Mouse (Mus musculus) ES-E14 (cell line): ENCODE results near the gene Reep3. TPM values are rescaled to one million over a fixed set of nuclear protein-coding genes. Genes with fewer than 3 reads are reported as not detected.

ENCODE experiments used
- DNase-seq: peaks from one replicate; pipeline ENCODE4 v3.0.0-alpha.2; 2013; ENCODE audit warnings: low read depth, low spot score
- H3K27ac ChIP-seq: 2 replicates; pipeline ENCODE4 v1.5.1; 2012; ENCODE audit warnings: low read depth, mild to moderate bottlenecking, low read length, moderate library complexity, mixed read lengths; ENCODE audit not compliant: poor library complexity, insufficient read depth, severe bottlenecking
- H3K36me3 ChIP-seq: 2 replicates; pipeline ENCODE4 v1.6.1; 2012; ENCODE audit warnings: mild to moderate bottlenecking, low read length, moderate library complexity, mixed read lengths; ENCODE audit not compliant: control insufficient read depth, poor library complexity, insufficient read depth, severe bottlenecking
- H3K4me1 ChIP-seq, 2 experiments: fragments of 150-350 bp in 1 of 2; sonication (generic) in 1 of 2; 2 replicates each; pipeline ENCODE4 v1.6.1; 2012; ENCODE audit warnings: low read length in 2 of 2, mild to moderate bottlenecking in 1 of 2, mixed read lengths in 1 of 2; ENCODE audit not compliant: control insufficient read depth in 2 of 2, insufficient read depth in 2 of 2, poor library complexity in 1 of 2
- H3K4me3 ChIP-seq, 2 experiments: fragments of 150-350 bp in 1 of 2; sonication (generic) in 1 of 2; 2 replicates each; pipeline ENCODE4 v1.5.1; 2012; ENCODE audit warnings: low read length in 2 of 2, low read depth in 1 of 2, mild to moderate bottlenecking in 1 of 2, mixed read lengths in 1 of 2; ENCODE audit not compliant: insufficient read depth in 1 of 2, poor library complexity in 1 of 2, severe bottlenecking in 1 of 2
- H3K9ac ChIP-seq: 2 replicates; pipeline ENCODE4 v1.6.1; 2012; ENCODE audit warnings: low read depth, mild to moderate bottlenecking, low read length, mixed read lengths; ENCODE audit not compliant: poor library complexity, insufficient read depth, severe bottlenecking
- H3K9me3 ChIP-seq: fragments of 150-350 bp; sonication (generic); 2 replicates; pipeline ENCODE4 v1.6.1; 2012; ENCODE audit warnings: low read depth, mild to moderate bottlenecking, low read length; ENCODE audit not compliant: control insufficient read depth, insufficient read depth
- CHD2 ChIP-seq: IDR thresholded peaks from 2 replicates; pipeline ENCODE4 v1.6.1; 2014; ENCODE audit warnings: mild to moderate bottlenecking, low read depth, low read length, inconsistent platforms
- HCFC1 ChIP-seq: IDR thresholded peaks from 2 replicates; pipeline ENCODE4 v1.6.1; 2012; ENCODE audit warnings: low read length, inconsistent platforms, borderline replicate concordance; ENCODE audit not compliant: insufficient read depth
- MAFK ChIP-seq: IDR thresholded peaks from 2 replicates; pipeline ENCODE4 v1.6.1; 2014; ENCODE audit warnings: mild to moderate bottlenecking, low read depth, low read length, inconsistent platforms; ENCODE audit not compliant: insufficient read depth
- ZC3H11A ChIP-seq: IDR thresholded peaks from 2 replicates; pipeline ENCODE4 v1.6.1; 2012; ENCODE audit warnings: low read depth, mild to moderate bottlenecking, inconsistent platforms, low read length, borderline replicate concordance
- ZNF384 ChIP-seq: IDR thresholded peaks from 2 replicates; pipeline ENCODE4 v1.6.1; 2012; ENCODE audit warnings: low read depth, low read length, inconsistent platforms
- in situ Hi-C, 2 experiments: fragments of 600-800 bp; cut with MboI; formaldehyde crosslinking; loops; one replicate each; pipeline ENCODE4 v1.15.1; 2025; ENCODE audit warnings: low sequenced_read_pairs in 2 of 2, inconsistent platforms in 1 of 2; ENCODE audit not compliant: unreplicated experiment in 2 of 2
- total RNA-seq: library from RNA; depleted of rRNA; stranded (reverse); fragments of 300-350 nt; gene quantifications from 2 replicates; pipeline ENCODE4 v1.2.3, GENCODE M21; 2012

Reep3 gene
- total RNA-seq, 1 experiment, result 18.2 TPM

DNA sequence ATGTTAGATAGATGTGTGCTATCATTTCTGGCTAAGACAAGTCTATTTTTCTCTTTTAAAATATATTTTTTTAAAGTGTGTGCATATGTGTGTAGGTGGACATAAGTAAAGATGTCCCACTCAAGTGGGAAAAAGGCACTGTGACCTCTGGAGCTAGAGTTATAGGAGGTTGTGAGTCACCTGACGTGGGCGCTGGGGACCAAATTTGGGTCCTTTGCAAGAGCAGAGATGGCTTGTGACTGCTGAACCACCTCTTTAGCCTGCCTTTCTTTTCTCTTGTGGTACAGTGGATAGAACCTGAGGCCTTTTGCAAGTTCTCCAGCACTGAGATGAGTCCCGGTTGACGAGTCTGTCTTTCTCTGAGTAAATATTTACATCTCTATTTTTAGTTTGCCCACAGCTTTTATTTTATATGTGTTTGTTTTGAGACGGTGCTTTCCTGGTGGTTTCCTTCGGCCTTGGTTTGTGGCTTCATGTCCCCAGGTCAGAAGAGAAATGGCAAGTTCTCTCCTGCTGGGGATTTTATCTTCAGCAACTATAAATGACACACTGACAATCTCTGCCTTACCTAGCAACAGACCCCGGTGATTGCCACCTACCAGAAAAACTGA lies 31.4 kb downstream of the Reep3 start:
- H3K4me3 ChIP-seq, result no peak overlapping the region
- in situ Hi-C loops, result no loop called here
- H3K9ac ChIP-seq, result no peak overlapping the region
- no peak overlapping the region for H3K27ac ChIP-seq
- TF ChIP-seq MAFK (no peak), ZC3H11A (no peak), HCFC1 (no peak), CHD2 (no peak), ZNF384 (no peak)
- no peaks in the 10 kb centered on the region for H3K36me3 ChIP-seq
- H3K4me1 ChIP-seq, result peaks cover 5% of the 10 kb centered on the region in 2 experiments; a peak in 2 of 4 replicates
- no peaks in the 10 kb centered on the region for H3K9me3 ChIP-seq
- DNase-seq, result no peak

DNA sequence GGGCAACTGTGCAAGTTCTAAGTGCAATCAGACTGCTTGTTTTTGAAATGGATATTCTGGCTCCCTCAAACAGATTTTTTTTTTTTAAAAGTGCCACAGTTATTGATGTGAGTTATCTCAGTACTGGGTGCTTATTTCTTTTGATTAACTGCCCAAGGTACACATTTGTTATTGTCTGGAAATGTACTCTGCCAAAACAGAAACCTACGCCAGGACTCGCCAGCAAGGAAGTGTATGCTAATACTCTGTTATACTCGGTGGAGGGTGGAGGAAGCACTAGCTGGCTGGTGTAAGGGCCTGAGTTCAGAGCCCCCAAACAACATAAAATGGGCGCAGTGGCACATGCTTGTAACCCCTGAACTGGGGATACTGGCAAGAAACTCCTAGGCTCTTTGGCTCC lies 34.9 kb downstream of the Reep3 start:
- Histone ChIP-seq H3K36me3 (no peaks in the 10 kb centered on the region), H3K9me3 (no peaks in the 10 kb centered on the region), H3K27ac (peak overlapping the region; percentile 68; the same call in 1 of the 2 replicates), H3K9ac (no peak overlapping the region), H3K4me3 (peak overlapping the region in 1 of 2 experiments; percentile 43; a peak in 2 of 4 replicates), H3K4me1 (peaks cover 3 to 5% of the 10 kb centered on the region in 2 experiments; a peak in 1 of 4 replicates)
- in situ Hi-C loops, result no loop called here
- TF ChIP-seq ZNF384 (no peak), CHD2 (no peak), ZC3H11A (no peak), HCFC1 (no peak), MAFK (no peak)
- no peak for DNase-seq

GRCm38 (mm10) chr10:67061367-67061801 lies 35.4 kb downstream of the Reep3 start:
- peaks cover 3 to 5% of the 10 kb centered on the region in 2 experiments; a peak in 1 of 4 replicates for H3K4me1 ChIP-seq
- H3K4me3 ChIP-seq, result peak overlapping the region; percentile 3 to 43; a peak in 3 of 4 replicates
- TF ChIP-seq ZC3H11A (no peak), HCFC1 (no peak), ZNF384 (no peak), MAFK (no peak), CHD2 (no peak)
- peak; percentile 64 for DNase-seq
- no peak overlapping the region; the same call in 1 of the 2 replicates for H3K27ac ChIP-seq
- H3K9me3 ChIP-seq, result no peaks in the 10 kb centered on the region
- peak overlapping the region; percentile 20; the same call in 1 of the 2 replicates for H3K9ac ChIP-seq
- in situ Hi-C loops, result no loop called here
- H3K36me3 ChIP-seq, result no peaks in the 10 kb centered on the region

DNA sequence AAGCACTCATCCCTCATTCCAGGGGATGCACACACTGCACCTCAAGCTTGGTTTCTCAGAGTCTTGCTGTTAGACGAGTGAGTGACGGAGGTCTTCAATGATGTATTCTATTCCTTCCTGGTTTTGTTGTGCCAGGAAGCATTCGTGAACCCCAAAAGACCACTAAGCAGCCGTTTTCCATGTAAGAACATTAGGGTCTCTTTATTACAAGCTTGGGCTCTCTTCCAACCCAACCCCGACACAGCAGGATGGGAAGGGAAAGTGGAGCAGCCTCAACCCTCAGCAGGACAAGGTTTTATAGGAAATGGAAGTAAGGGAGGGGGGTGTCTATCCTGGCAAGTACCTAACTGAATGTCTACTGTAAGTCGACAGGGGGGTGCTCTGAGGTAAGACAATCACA lies 38.0 kb downstream of the Reep3 start:
- no peak overlapping the region for H3K27ac ChIP-seq
- no peak overlapping the region for H3K4me3 ChIP-seq
- TF ChIP-seq MAFK, result no peak
- no peak for TF ChIP-seq ZNF384
- TF ChIP-seq HCFC1, result no peak
- TF ChIP-seq ZC3H11A, result no peak
- no peak for TF ChIP-seq CHD2
- H3K36me3 ChIP-seq, result no peaks in the 10 kb centered on the region
- in situ Hi-C loops, result no loop called here
- no peak overlapping the region for H3K9ac ChIP-seq
- H3K9me3 ChIP-seq, result no peaks in the 10 kb centered on the region
- DNase-seq, result no peak
- peaks cover 3 to 7% of the 10 kb centered on the region in 2 experiments; a peak in 1 of 4 replicates for H3K4me1 ChIP-seq

- TF ChIP-seq ZNF384 (no peak), HCFC1 (no peak), ZC3H11A (no peak), MAFK (no peak), CHD2 (no peak)
- H3K27ac ChIP-seq, result no peak overlapping the region
- no peak overlapping the region for H3K4me3 ChIP-seq
- H3K9ac ChIP-seq, result no peak overlapping the region
- no peaks in the 10 kb centered on the region for H3K9me3 ChIP-seq
- H3K4me1 ChIP-seq, result peaks cover 3 to 7% of the 10 kb centered on the region in 2 experiments; a peak in 1 of 4 replicates
- no peaks in the 10 kb centered on the region for H3K36me3 ChIP-seq
- in situ Hi-C loops, result no loop called here
- no peak for DNase-seq
Observed at GRCm38 (mm10) chr10:67058297-67058696, 38.4 kb downstream of the Reep3 start.
